In genomic region chr14:122224103-122224494, GRCm38 (mm10) we compare ENCODE assay signal across 8 mouse cellular contexts. TPM values are rescaled to one million over a fixed set of nuclear protein-coding genes. Genes with fewer than 3 reads are reported as not detected.
A peak's percentile ranks its signal among the peaks of the same experiment; 100 is the strongest.
DNase-seq lines count a peak whose midpoint lies in the region; ATAC-seq lines count a peak whose summit lies in the region.

No protein-coding gene starts in this region.

- no peaks in the 10 kb centered on the region for H3K9me3 ChIP-seq in embryonic facial prominence, embryonic 13.5 days
- H3K9me3 ChIP-seq in embryonic facial prominence, embryonic 10.5 days, result peaks cover 6% of the 10 kb centered on the region; the same call in 1 of the 2 replicates
- H3K9me3 ChIP-seq in liver, embryonic 12.5 days (replicated peaks), result 0 out of 2 replicates have a peak, but pooled peaks cover 4% of the 10 kb centered on the region
- H3K9me3 ChIP-seq in liver, embryonic 11.5 days (ENCODE audit: control insufficient read depth, low read length), result no peaks in the 10 kb centered on the region
- H3K9me3 ChIP-seq in hindbrain, embryonic 16.5 days (ENCODE audit: control insufficient read depth, low read length), result no peaks in the 10 kb centered on the region
- H3K9me3 ChIP-seq in midbrain, embryonic 14.5 days (ENCODE audit: control insufficient read depth, low read length), result no peaks in the 10 kb centered on the region; the same call in 1 of the 2 replicates

- 47% methylated on average over 6 of the region's 6 CpGs for WGBS in embryonic facial prominence, embryonic 13.5 days
- 44% methylated on average over 6 of the region's 6 CpGs for WGBS in embryonic facial prominence, embryonic 10.5 days
- 40% methylated on average over 6 of the region's 6 CpGs for WGBS in liver, embryonic 12.5 days (ENCODE audit: insufficient replicate concordance)
- 45% methylated on average over 6 of the region's 6 CpGs for WGBS in liver, embryonic 11.5 days
- WGBS in hindbrain, embryonic 16.5 days, result 36% methylated on average over 6 of the region's 6 CpGs
- 38% methylated on average over 6 of the region's 6 CpGs for WGBS in midbrain, embryonic 14.5 days

- no peak overlapping the region for H3K4me3 ChIP-seq in embryonic facial prominence, embryonic 13.5 days
- no peak overlapping the region for H3K4me3 ChIP-seq in embryonic facial prominence, embryonic 10.5 days
- H3K4me3 ChIP-seq in liver, embryonic 12.5 days, result no peak overlapping the region
- no peak overlapping the region for H3K4me3 ChIP-seq in liver, embryonic 11.5 days (ENCODE audit: low read depth, low read length)
- H3K4me3 ChIP-seq in hindbrain, embryonic 16.5 days (ENCODE audit: low read length), result no peak overlapping the region
- no peak overlapping the region for H3K4me3 ChIP-seq in midbrain, embryonic 14.5 days (replicated peaks; ENCODE audit: low read depth, low read length)

- no peak overlapping the region for H3K27ac ChIP-seq in embryonic facial prominence, embryonic 13.5 days
- no peak overlapping the region for H3K27ac ChIP-seq in embryonic facial prominence, embryonic 10.5 days (replicated peaks)
- H3K27ac ChIP-seq in liver, embryonic 12.5 days, result no peak overlapping the region
- no peak overlapping the region for H3K27ac ChIP-seq in liver, embryonic 11.5 days (ENCODE audit: low read depth, low read length)
- H3K27ac ChIP-seq in hindbrain, embryonic 16.5 days (ENCODE audit: low read depth, low read length), result peak overlapping the region; percentile 52; the same call in 1 of the 2 replicates
- H3K27ac ChIP-seq in midbrain, embryonic 14.5 days (replicated peaks; ENCODE audit: low read depth, low read length), result no peak overlapping the region

- H3K9ac ChIP-seq in embryonic facial prominence, embryonic 13.5 days, result no peak overlapping the region
- no peak overlapping the region for H3K9ac ChIP-seq in liver, embryonic 12.5 days
- no peak overlapping the region for H3K9ac ChIP-seq in liver, embryonic 11.5 days (ENCODE audit: low read depth, low read length)
- peak overlapping the region; percentile 17; the same call in 1 of the 2 replicates for H3K9ac ChIP-seq in hindbrain, embryonic 16.5 days (ENCODE audit: low read depth, low read length)
- H3K9ac ChIP-seq in midbrain, embryonic 14.5 days (replicated peaks; ENCODE audit: low read length), result no peak overlapping the region

- no peak for DNase-seq in embryonic facial prominence, embryonic 10.5 days (ENCODE audit: low spot score)
- DNase-seq in liver, embryonic 11.5 days (ENCODE audit: low spot score), result no peak
- no peak for DNase-seq in midbrain, embryonic 14.5 days
- DNase-seq in embryo, embryonic 10 days (ENCODE audit: low spot score), result no peak
- no peak for DNase-seq in cerebellum, adult 9-11 months

- peak overlapping the region; percentile 37; the same call in 1 of the 2 replicates for H3K4me2 ChIP-seq in embryonic facial prominence, embryonic 13.5 days
- H3K4me2 ChIP-seq in liver, embryonic 12.5 days, result peak overlapping the region; percentile 53; the same call in 1 of the 2 replicates
- H3K4me2 ChIP-seq in liver, embryonic 11.5 days, result no peak overlapping the region; the same call in 1 of the 2 replicates
- peak overlapping the region; percentile 41 for H3K4me2 ChIP-seq in hindbrain, embryonic 16.5 days (ENCODE audit: low read length)
- H3K4me2 ChIP-seq in midbrain, embryonic 14.5 days (ENCODE audit: low read length), result peak overlapping the region; percentile 13; the same call in 1 of the 2 replicates

- peaks cover 60% of the 10 kb centered on the region for H3K27me3 ChIP-seq in embryonic facial prominence, embryonic 13.5 days
- H3K27me3 ChIP-seq in embryonic facial prominence, embryonic 10.5 days (replicated peaks; ENCODE audit: low read depth, poor library complexity, severe bottlenecking), result peaks cover 54% of the 10 kb centered on the region
- peaks cover 34% of the 10 kb centered on the region for H3K27me3 ChIP-seq in liver, embryonic 12.5 days (replicated peaks)
- H3K27me3 ChIP-seq in liver, embryonic 11.5 days (replicated peaks; ENCODE audit: control insufficient read depth, insufficient read depth, low read length), result peaks cover 26% of the 10 kb centered on the region
- peaks cover 19% of the 10 kb centered on the region for H3K27me3 ChIP-seq in hindbrain, embryonic 16.5 days (replicated peaks; ENCODE audit: control insufficient read depth, insufficient read depth, low read length)
- H3K27me3 ChIP-seq in midbrain, embryonic 14.5 days (ENCODE audit: control insufficient read depth, insufficient read depth, low read length), result peaks cover 42% of the 10 kb centered on the region

- H3K4me1 ChIP-seq in embryonic facial prominence, embryonic 13.5 days, result 0 out of 2 replicates have a peak, but pooled peaks cover 4% of the 10 kb centered on the region
- H3K4me1 ChIP-seq in embryonic facial prominence, embryonic 10.5 days, result peaks cover 45% of the 10 kb centered on the region
- H3K4me1 ChIP-seq in liver, embryonic 12.5 days, result peaks cover 13% of the 10 kb centered on the region
- 0 out of 2 replicates have a peak, but pooled peaks cover 3% of the 10 kb centered on the region for H3K4me1 ChIP-seq in liver, embryonic 11.5 days (replicated peaks; ENCODE audit: control insufficient read depth, insufficient read depth, low read length)
- H3K4me1 ChIP-seq in hindbrain, embryonic 16.5 days (ENCODE audit: control insufficient read depth, insufficient read depth, low read depth, low read length), result peaks cover 2% of the 10 kb centered on the region; the same call in 1 of the 2 replicates
- no peaks in the 10 kb centered on the region for H3K4me1 ChIP-seq in midbrain, embryonic 14.5 days (ENCODE audit: control insufficient read depth, insufficient read depth, low read length)

- no peak for ATAC-seq in embryonic facial prominence, embryonic 13.5 days (ENCODE audit: insufficient number of reproducible peaks, insufficient read depth, low FRiP score, low TSS enrichment, low read depth)
- no peak for ATAC-seq in liver, embryonic 12.5 days
- no peak for ATAC-seq in liver, embryonic 11.5 days (replicated peaks; ENCODE audit: low FRiP score)
- no peak; the same call in 1 of the 2 replicates for ATAC-seq in hindbrain, embryonic 16.5 days
- no peak for ATAC-seq in midbrain, embryonic 14.5 days (ENCODE audit: low FRiP score, low TSS enrichment)

- H3K36me3 ChIP-seq in embryonic facial prominence, embryonic 13.5 days, result no peaks in the 10 kb centered on the region
- H3K36me3 ChIP-seq in embryonic facial prominence, embryonic 10.5 days (replicated peaks), result no peaks in the 10 kb centered on the region
- H3K36me3 ChIP-seq in liver, embryonic 12.5 days, result no peaks in the 10 kb centered on the region
- H3K36me3 ChIP-seq in liver, embryonic 11.5 days (ENCODE audit: control insufficient read depth, insufficient read depth, low read length), result no peaks in the 10 kb centered on the region
- H3K36me3 ChIP-seq in hindbrain, embryonic 16.5 days (ENCODE audit: control insufficient read depth, insufficient read depth, low read length), result no peaks in the 10 kb centered on the region
- no peaks in the 10 kb centered on the region for H3K36me3 ChIP-seq in midbrain, embryonic 14.5 days (ENCODE audit: control insufficient read depth, insufficient read depth, low read length)

RNA-seq across cellular contexts. Expression of gene Clybl, which starts 42.6 kb away (rescaled TPM):
- 19.9 and 20.7 TPM in 2 replicates for polyA plus RNA-seq in embryonic facial prominence, embryonic 13.5 days (2015; fragmentation: Nextera tagmentation; extraction: Ambion mirVana)
- polyA plus RNA-seq in embryonic facial prominence, embryonic 10.5 days (2016; fragmentation: Nextera tagmentation; extraction: Ambion mirVana), result 21.8 and 23.1 TPM in 2 replicates
- 29.3 and 30.0 TPM in 2 replicates for polyA plus RNA-seq in liver, embryonic 12.5 days (2016; fragmentation: Nextera tagmentation; extraction: Ambion mirVana)
- 44.4 and 48.3 TPM in 2 replicates for polyA plus RNA-seq in liver, embryonic 11.5 days (2014; fragmentation: Nextera tagmentation; extraction: Ambion mirVana)
- polyA plus RNA-seq in hindbrain, embryonic 16.5 days (2015; fragmentation: Nextera tagmentation; extraction: Ambion mirVana), result 15.7 and 21.6 TPM in 2 replicates
- polyA plus RNA-seq in midbrain, embryonic 14.5 days (2014; fragmentation: Nextera tagmentation; extraction: Ambion mirVana), result 12.8 and 17.2 TPM in 2 replicates
